Mouse (Mus musculus) heart, embryonic 13.5 days (tissue): ENCODE results near the gene Tsga10ip. TPM values are rescaled to one million over a fixed set of nuclear protein-coding genes. Genes with fewer than 3 reads are reported as not detected.
A peak's percentile ranks its signal among the peaks of the same experiment; 100 is the strongest.
"Not testable (repeated sequence)": the region's sequence is repeated elsewhere in the genome, so short reads cannot be mapped to it uniquely, and the experiment has no call there.

ENCODE experiments used
- ATAC-seq: fragments of 200-750 bp; cut with Nextera tagmentation; 2 replicates; pipeline ENCODE4 v1.8.0; 2017; ENCODE audit warnings: moderate TSS enrichment; ENCODE audit not compliant: insufficient number of reproducible peaks, low FRiP score, low TSS enrichment; ENCODE audit errors: extremely low read depth
- H3K27ac ChIP-seq: fragments of 300-500 bp; sonication (generic); replicated peaks from 2 replicates; pipeline ENCODE4 v1.5.1; 2015; ENCODE audit warnings: moderate library complexity, mild to moderate bottlenecking, inconsistent platforms
- H3K27me3 ChIP-seq: fragments of 300-500 bp; sonication (generic); replicated peaks from 2 replicates; pipeline ENCODE4 v1.6.1; 2015; ENCODE audit warnings: mild to moderate bottlenecking, inconsistent platforms
- H3K36me3 ChIP-seq: fragments of 300-500 bp; sonication (generic); 2 replicates; pipeline ENCODE4 v1.6.1; 2015; ENCODE audit warnings: mild to moderate bottlenecking, inconsistent platforms
- H3K4me1 ChIP-seq: fragments of 300-500 bp; sonication (generic); 2 replicates; pipeline ENCODE4 v1.6.1; 2015; ENCODE audit warnings: inconsistent platforms
- H3K4me2 ChIP-seq: fragments of 300-500 bp; sonication (generic); 2 replicates; pipeline ENCODE4 v1.6.1; 2015; ENCODE audit warnings: inconsistent platforms, mild to moderate bottlenecking, moderate library complexity
- H3K4me3 ChIP-seq: fragments of 300-500 bp; sonication (generic); 2 replicates; pipeline ENCODE4 v1.5.1; 2015; ENCODE audit warnings: moderate library complexity, mild to moderate bottlenecking, inconsistent platforms
- H3K9ac ChIP-seq: fragments of 300-500 bp; sonication (generic); 2 replicates; pipeline ENCODE4 v1.6.1; 2015; ENCODE audit warnings: inconsistent platforms, mild to moderate bottlenecking, moderate library complexity
- H3K9me3 ChIP-seq: fragments of 300-500 bp; sonication (generic); 2 replicates; pipeline ENCODE4 v1.6.1; 2016; ENCODE audit warnings: inconsistent platforms
- WGBS: fragments of 180-500 bp; shearing (Covaris S2); methylation state at CpG from one replicate; pipeline ENCODE4 v1.1.7; 2015; ENCODE audit warnings: mixed read lengths; 5-methylcytosine and 5-hydroxymethylcytosine counted together
- polyA plus RNA-seq: library from polyadenylated mRNA; unstranded; fragments of >200 nt; fragmentation: Nextera tagmentation; extraction: Ambion mirVana; gene quantifications from 2 replicates; pipeline ENCODE4 v1.2.1, GENCODE M21; 2015

The Tsga10ip gene
- polyA plus RNA-seq, 1 experiment from 2014 or later = 2.2 TPM

DNA sequence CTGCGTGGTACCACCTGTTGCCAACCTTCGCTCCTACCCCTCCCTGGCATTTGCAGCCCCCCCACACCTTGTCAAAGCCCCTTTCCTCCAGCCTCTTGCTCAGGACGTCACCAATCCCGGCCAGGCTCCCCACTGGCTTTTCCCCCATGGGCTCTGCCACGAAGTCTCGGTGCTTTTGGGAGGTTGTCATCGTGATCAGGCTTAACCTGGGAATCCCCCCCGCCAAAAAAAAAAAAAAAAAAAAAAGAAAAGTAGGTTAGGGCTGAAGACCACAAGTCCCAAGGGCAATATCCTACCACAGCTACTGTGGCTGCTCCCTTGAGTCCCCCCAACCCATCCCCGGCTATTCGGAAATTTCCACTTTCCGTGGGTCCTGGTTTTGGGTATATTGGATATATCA lies 36.6 kb downstream of the Tsga10ip start:
- H3K27me3 ChIP-seq = no peaks in the 10 kb centered on the region
- H3K27ac ChIP-seq = peak overlapping the region; percentile 97
- H3K4me2 ChIP-seq = peak overlapping the region; percentile 97
- H3K4me1 ChIP-seq = peaks cover 29% of the 10 kb centered on the region
- no peak for ATAC-seq
- peaks cover 53% of the 10 kb centered on the region for H3K36me3 ChIP-seq
- H3K4me3 ChIP-seq = peak overlapping the region; percentile 100
- H3K9me3 ChIP-seq = no peaks in the 10 kb centered on the region
- WGBS = 16% methylated on average over 11 of the region's 11 CpGs
- peak overlapping the region; percentile 96 for H3K9ac ChIP-seq

DNA sequence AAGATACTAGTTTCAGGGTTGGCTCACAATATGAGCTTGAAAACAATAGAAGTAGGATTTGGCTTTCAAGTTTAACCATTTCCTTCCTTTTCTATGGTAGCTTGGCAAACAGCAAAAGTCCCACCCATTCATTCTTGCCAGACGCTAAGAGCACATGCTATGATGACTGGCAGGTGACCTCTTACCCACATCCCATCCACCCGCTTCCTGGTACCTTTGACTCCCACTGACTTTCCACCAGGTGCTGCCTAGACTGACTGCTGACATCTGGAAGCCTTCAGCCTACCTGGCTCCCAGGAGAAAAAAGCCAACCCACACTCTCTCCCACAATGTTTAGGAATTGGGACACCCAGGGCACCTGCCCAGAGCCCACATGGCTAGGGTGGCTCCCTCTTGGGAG lies 38.2 kb downstream of the Tsga10ip start:
- 80% methylated on average over 2 of the region's 2 CpGs for WGBS

DNA sequence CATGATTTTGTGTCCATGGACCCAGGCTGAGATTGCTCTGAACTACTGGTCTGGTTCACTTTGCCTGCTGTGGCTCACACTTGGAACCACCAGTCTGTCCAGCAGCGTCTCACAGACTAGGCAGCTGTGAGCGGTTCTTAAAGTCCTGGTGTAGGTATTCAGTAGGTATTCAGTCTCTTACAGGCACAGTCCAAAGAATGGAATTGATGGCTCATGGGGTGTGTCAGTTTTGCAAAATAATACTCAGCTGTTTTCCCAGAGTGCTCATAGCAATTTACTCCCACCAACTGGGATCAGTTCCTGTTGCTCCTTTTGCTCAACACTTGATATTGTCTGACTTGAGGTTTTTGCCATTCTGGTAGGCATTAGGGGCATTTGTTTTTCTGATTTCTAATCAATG lies 40.1 kb downstream of the Tsga10ip start:
- no peak overlapping the region for H3K4me2 ChIP-seq
- ATAC-seq = no peak
- no peak overlapping the region for H3K9ac ChIP-seq
- no peaks in the 10 kb centered on the region for H3K27me3 ChIP-seq
- H3K4me1 ChIP-seq = peaks cover 16% of the 10 kb centered on the region
- no peak overlapping the region for H3K4me3 ChIP-seq
- no peaks in the 10 kb centered on the region for H3K9me3 ChIP-seq
- no peak overlapping the region for H3K27ac ChIP-seq
- H3K36me3 ChIP-seq = peaks cover 25% of the 10 kb centered on the region
- 82% methylated on average over 2 of the region's 2 CpGs for WGBS

More for the DNA sequence above, 38.2 kb downstream of the Tsga10ip start:
- no peaks in the 10 kb centered on the region for H3K27me3 ChIP-seq
- no peak overlapping the region for H3K9ac ChIP-seq
- ATAC-seq = no peak
- peaks cover 37% of the 10 kb centered on the region for H3K36me3 ChIP-seq
- no peak overlapping the region for H3K4me3 ChIP-seq
- H3K4me1 ChIP-seq = peaks cover 29% of the 10 kb centered on the region
- H3K27ac ChIP-seq = no peak overlapping the region
- no peaks in the 10 kb centered on the region for H3K9me3 ChIP-seq
- H3K4me2 ChIP-seq = no peak overlapping the region

DNA sequence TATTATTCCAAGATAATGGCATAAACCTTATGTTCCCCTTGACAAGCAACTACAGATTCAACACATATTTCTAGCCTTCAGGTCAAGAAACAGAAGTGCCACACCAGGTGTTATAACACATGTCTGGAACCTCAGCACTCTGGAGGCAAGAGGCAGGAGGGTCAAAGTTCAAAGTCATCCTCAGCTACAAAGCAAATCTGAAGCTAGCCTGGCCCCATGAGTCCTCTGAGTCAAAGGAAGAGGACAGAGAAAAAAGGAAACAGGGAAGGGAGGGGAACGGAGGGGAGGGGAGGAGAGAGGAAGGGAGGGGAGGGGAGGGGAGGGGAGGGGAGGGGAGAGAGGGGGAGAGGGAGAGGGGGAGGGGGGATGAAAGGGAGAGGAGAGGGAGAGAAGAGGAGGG lies 46.2 kb downstream of the Tsga10ip start:
- Histone ChIP-seq H3K9ac (no peak overlapping the region), H3K27ac (no peak overlapping the region), H3K9me3 (no peaks in the 10 kb centered on the region), H3K4me2 (no peak overlapping the region), H3K4me1 (0 out of 2 replicates have a peak, but pooled peaks cover 2% of the 10 kb centered on the region), H3K36me3 (no peaks in the 10 kb centered on the region), H3K4me3 (no peak overlapping the region), H3K27me3 (no peaks in the 10 kb centered on the region)
- no peak for ATAC-seq
- no CpG with 5 or more reads among the region's 1 CpGs for WGBS

DNA sequence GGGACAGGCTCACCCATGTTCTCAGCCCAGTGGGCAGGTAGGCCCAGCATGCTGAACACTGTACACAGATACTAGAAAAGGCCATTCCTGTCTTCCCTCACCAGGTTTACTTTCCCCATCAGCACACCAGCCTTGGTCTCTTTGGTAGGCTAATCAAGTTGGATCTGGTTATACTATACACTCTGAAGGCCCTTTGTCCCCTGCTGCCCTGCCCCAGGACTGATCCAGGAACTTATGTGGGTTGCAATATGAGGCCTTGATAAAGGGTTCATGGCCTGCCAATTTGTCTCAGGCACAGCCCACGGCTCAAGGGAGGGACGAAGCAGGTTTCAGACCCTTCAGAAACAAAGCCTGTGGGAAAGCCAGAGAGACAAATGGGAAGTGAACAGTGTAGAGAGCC lies 48.7 kb downstream of the Tsga10ip start:
- 69% methylated on average over 2 of the region's 2 CpGs for WGBS
- H3K4me1 ChIP-seq = peaks cover 7% of the 10 kb centered on the region
- H3K4me3 ChIP-seq = no peak overlapping the region
- no peak for ATAC-seq
- no peak overlapping the region for H3K9ac ChIP-seq
- H3K9me3 ChIP-seq = no peaks in the 10 kb centered on the region
- no peak overlapping the region for H3K4me2 ChIP-seq
- peaks cover 13% of the 10 kb centered on the region for H3K27me3 ChIP-seq
- no peaks in the 10 kb centered on the region for H3K36me3 ChIP-seq
- no peak overlapping the region for H3K27ac ChIP-seq

DNA sequence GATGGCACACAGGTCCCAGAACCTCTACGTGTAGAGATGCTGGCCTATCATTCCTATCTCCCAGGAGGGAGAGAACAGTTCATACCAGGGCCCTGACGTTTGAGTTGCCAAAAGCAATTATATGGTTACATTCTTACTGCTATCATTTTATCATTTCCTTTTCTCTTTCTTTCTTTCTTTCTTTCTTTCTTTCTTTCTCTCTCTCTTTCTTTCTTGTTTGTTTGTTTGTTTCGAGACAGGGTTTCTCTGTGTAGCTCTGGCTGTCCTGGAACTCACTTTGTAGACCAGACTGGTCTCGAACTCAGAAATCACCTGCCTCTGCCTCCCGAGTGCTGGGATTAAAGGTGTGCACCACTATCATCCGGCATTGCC lies 52.8 kb downstream of the Tsga10ip start, which contains the start of gene Cst6:
Gene Cst6, minus strand, starts transcription at position 73 of the 372 bp plus-strand sequence.
- H3K4me2 ChIP-seq = peak within 1 kb of the TSS; percentile 81
- peak within 1 kb of the TSS; percentile 79 for H3K9ac ChIP-seq
- H3K27ac ChIP-seq, H3K36me3 ChIP-seq, H3K9me3 ChIP-seq, ATAC-seq: not testable (repeated sequence)
- peaks cover 19% of the 10 kb centered on the region for H3K4me1 ChIP-seq
- peaks cover 20% of the 10 kb centered on the region for H3K27me3 ChIP-seq
- H3K4me3 ChIP-seq = peak within 1 kb of the TSS; percentile 50
- WGBS = 59% methylated on average over 6 of the region's 6 CpGs

DNA sequence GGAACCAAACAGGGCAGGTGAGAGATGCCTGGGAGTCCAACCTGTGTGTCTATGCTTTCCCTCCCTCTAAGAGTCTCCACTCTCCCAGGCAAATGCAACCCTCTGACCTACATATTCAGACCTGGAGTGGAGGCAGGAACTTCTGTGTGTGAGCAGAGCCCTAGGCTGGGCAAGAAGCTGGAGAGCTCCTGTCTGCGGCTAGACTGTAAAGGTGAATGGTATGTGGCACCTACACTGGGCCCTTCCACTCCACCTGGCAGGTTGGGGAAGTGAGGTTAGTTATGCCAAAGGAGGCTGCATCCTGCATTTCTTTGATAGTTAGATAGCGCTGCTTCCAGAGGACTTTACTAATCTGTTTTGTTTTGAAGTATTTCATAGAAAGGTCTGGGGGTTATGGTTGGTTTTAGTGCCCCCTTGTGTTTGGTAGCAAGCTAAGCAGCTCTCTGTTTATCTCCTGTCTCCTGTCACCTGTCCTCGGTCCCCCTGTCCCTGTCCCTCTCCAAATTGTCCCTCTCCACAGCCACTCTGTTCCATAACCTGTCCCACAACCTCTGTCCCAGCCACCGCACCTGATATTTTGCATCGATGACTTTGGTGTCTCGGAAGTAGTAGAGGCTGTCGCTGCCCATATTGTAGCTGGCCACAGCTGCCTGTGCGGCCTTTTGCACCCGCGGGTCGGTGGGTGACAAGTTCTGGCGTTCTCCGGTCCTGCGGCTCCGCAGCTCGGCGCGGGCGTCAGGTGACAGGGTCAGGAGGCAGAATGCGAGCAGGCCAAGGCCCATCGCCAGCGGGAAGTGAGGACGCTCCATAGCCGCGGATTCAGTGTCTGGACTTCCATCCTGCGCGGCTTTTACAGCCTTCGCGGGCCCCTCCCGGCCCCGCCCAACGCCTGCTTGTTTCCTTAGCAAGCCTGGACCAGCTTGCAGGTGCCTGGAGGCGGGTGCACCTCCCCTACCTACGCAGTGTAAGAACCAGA lies 53.5 kb downstream of the Tsga10ip start:
- no peak overlapping the region for H3K27ac ChIP-seq
- no peak for ATAC-seq
- H3K27me3 ChIP-seq = peaks cover 20% of the 10 kb centered on the region
- H3K4me2 ChIP-seq = peak overlapping the region; percentile 81
- no peaks in the 10 kb centered on the region for H3K36me3 ChIP-seq
- no peaks in the 10 kb centered on the region for H3K9me3 ChIP-seq
- H3K4me1 ChIP-seq = peaks cover 19% of the 10 kb centered on the region
- H3K9ac ChIP-seq = peak overlapping the region; percentile 79
- H3K4me3 ChIP-seq = peak overlapping the region; percentile 50
- 7% methylated on average over 34 of the region's 34 CpGs for WGBS

DNA sequence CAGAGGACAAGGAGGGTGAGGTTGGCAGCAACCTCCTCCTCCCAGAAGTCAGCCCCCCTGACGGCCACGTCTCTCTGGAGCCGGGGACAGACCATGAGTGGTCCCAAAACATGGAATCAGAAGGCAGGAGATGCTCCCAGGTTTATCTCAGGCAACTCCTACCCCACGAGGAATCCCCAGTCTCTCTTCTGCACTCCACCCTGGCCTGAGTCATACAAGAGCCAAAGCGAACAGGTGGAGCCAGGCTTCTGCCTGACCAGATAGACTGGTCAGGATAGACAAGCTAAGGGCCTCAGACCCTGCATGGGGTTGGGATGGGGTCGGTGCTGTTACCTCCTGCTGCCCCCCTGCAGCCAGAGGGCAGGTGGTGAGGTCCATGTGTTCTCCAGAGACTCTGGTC lies 54.3 kb downstream of the Tsga10ip start:
- no peak overlapping the region for H3K4me3 ChIP-seq
- no peak overlapping the region for H3K27ac ChIP-seq
- H3K9ac ChIP-seq = no peak overlapping the region
- no peak for ATAC-seq
- H3K9me3 ChIP-seq = no peaks in the 10 kb centered on the region
- H3K27me3 ChIP-seq = peaks cover 20% of the 10 kb centered on the region
- H3K4me2 ChIP-seq = no peak overlapping the region
- no peaks in the 10 kb centered on the region for H3K36me3 ChIP-seq
- 66% methylated on average over 6 of the region's 6 CpGs for WGBS
- H3K4me1 ChIP-seq = peaks cover 19% of the 10 kb centered on the region

DNA sequence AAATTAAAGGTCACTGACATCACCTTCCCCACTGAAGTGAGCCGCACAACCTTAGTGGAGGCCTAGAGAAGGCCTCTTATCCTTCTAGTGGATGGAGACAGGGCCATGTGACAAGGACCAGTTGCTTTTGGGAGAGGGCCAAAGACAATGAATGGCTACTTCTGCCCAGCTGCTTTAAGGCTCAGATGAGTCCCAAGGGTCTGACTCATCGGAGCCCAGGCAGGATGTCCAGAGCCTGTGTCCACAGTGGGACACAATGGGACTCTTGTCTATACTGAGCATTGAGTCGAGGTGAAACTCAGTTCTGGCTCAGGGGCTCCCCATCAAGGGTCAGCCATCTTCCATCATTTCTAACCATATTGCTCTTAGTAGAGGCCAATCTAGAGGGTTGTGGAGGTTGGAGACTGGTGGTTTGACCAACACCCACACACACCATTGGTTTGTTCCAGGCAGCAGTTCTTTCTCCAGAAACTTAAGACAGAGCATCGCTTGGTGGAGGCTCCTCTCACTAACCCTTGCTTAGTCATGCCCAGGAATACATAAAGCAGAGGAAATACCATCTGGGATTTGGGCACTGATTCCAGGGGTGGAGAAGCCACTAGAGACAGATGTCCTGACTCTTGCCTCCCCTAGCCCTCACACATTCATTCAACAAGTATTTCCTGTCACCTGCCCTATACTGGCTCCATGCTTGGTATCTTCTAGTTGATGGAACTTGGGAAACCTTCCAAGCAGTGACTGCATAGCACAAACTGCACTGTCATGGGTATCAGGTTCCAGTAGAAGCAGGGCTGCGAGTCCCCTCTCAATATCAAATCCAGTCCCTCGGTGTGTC lies 56.8 kb downstream of the Tsga10ip start:
- H3K9ac ChIP-seq = no peak overlapping the region
- 57% methylated on average over 6 of the region's 6 CpGs for WGBS

DNA sequence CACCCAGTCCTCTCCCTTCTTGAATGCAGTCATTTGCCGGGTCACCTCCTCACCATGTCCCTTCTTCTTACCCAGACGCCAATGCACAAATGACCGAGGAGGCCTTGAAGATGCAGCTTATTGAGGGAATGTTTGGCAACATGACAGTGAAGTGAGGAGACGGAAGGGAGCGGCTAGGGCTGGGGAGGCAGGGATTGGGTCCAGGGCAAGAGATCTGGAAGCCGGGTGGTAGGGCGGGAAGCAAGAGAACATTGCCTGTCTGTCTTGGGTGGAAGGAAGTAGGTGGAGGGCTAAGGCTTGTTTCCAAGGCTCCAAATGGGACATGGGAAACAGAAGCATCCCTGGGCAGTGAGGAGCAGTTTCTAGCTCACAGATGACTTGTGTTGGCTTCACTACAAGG lies 61.0 kb downstream of the Tsga10ip start:
- no peaks in the 10 kb centered on the region for H3K9me3 ChIP-seq
- WGBS = 81% methylated on average over 7 of the region's 7 CpGs
- H3K4me1 ChIP-seq = peaks cover 10% of the 10 kb centered on the region; the same call in 1 of the 2 replicates
- H3K36me3 ChIP-seq = no peaks in the 10 kb centered on the region
- no peak overlapping the region for H3K4me3 ChIP-seq
- no peak overlapping the region for H3K27ac ChIP-seq
- H3K27me3 ChIP-seq = no peaks in the 10 kb centered on the region
- H3K4me2 ChIP-seq = no peak overlapping the region
- no peak overlapping the region for H3K9ac ChIP-seq
- no peak for ATAC-seq

More for the DNA sequence above, 56.8 kb downstream of the Tsga10ip start:
- peaks cover 19% of the 10 kb centered on the region for H3K4me1 ChIP-seq
- no peak overlapping the region for H3K4me3 ChIP-seq
- H3K4me2 ChIP-seq = no peak overlapping the region
- H3K27ac ChIP-seq = peak overlapping the region; percentile 44; the same call in 1 of the 2 replicates
- no peaks in the 10 kb centered on the region for H3K9me3 ChIP-seq
- ATAC-seq = no peak
- H3K27me3 ChIP-seq = peaks cover 18% of the 10 kb centered on the region
- no peaks in the 10 kb centered on the region for H3K36me3 ChIP-seq
